Mouse (Mus musculus): ENCODE measurements around the gene Clpb.

GRCm38 (mm10) chr7:101770051-101770450 is 106.6 kb downstream of the Clpb start:
- TF ChIP-seq TAL1 (IDR thresholded peaks at IDR 0.05; ENCODE audit: low read length): no peak
- no peak for TF ChIP-seq GATA1 (IDR thresholded peaks at IDR 0.05; ENCODE audit: low read length)
